In the genomic region with DNA sequence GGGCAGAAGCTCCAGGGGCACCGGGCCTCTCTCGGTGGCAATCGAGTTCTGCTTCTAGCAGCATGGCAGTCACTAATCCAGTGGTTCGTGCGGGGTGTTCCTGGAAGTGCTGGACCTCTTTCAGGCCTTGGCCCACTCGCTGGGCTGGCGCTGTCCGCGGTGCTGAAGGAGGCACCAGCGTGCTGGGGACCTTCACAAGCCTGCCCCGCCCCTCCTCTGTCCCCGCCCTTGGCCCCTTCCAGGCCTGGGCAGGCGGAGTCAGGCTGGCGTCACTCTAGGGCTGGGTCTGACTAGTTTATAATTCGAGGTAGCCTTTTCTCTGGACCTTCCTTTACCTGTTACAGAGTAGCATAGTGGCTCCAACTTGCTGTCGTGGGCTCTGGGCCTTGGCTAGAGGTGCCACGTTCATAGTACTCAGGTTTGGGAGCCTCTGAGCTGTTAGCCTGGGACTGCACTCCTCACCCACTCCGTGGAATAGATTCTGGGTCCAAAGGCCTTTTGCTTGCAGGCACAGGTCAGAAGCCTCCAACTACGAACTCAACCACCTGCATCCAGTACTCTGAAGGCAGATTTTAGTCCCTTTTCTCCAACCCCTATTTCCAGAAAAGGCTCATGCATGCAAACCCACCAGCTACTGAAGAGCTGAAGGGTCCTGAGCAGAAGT, we compare ENCODE assay signal across 8 mouse cellular contexts. TPM values are rescaled to one million over a fixed set of nuclear protein-coding genes. Genes with fewer than 3 reads are reported as not detected.
DNase-seq lines count a peak whose midpoint lies in the region; ATAC-seq lines count a peak whose summit lies in the region.

A gene (minus strand): TSS at position 164 of the 664 bp plus-strand sequence.

- peak; percentile 95 for DNase-seq in forebrain, embryonic 11.5 days (ENCODE audit: low spot score)
- DNase-seq in embryonic facial prominence, embryonic 10.5 days (ENCODE audit: low spot score) = peak; percentile 95
- peak; percentile 77 for DNase-seq in liver, embryonic 13.5 days
- DNase-seq in thymus, postnatal 14 days = peak; percentile 77

- H3K4me1 ChIP-seq in forebrain, embryonic 11.5 days (replicated peaks; ENCODE audit: control insufficient read depth, insufficient read depth, low read length) = peaks cover 10% of the 10 kb centered on the region
- H3K4me1 ChIP-seq in forebrain, embryonic 12.5 days = peaks cover 24% of the 10 kb centered on the region
- H3K4me1 ChIP-seq in embryonic facial prominence, embryonic 10.5 days = peaks cover 26% of the 10 kb centered on the region
- H3K4me1 ChIP-seq in heart, embryonic 13.5 days = peaks cover 8% of the 10 kb centered on the region
- no peaks in the 10 kb centered on the region; the same call in 1 of the 2 replicates for H3K4me1 ChIP-seq in kidney, embryonic 14.5 days (ENCODE audit: control insufficient read depth, insufficient read depth, low read length)
- peaks cover 10% of the 10 kb centered on the region for H3K4me1 ChIP-seq in liver, embryonic 13.5 days (replicated peaks)
- H3K4me1 ChIP-seq in neural tube, embryonic 12.5 days = peaks cover 23% of the 10 kb centered on the region

- ATAC-seq in forebrain, embryonic 11.5 days (replicated peaks; ENCODE audit: low FRiP score) = peak; percentile 39; the same call in 1 of the 2 replicates
- ATAC-seq in forebrain, embryonic 12.5 days (ENCODE audit: low FRiP score) = no peak
- peak; percentile 42; the same call in 1 of the 2 replicates for ATAC-seq in heart, embryonic 13.5 days (ENCODE audit: extremely low read depth, insufficient number of reproducible peaks, low FRiP score, low TSS enrichment)
- ATAC-seq in kidney, embryonic 14.5 days (ENCODE audit: low FRiP score, low TSS enrichment) = peak; percentile 94
- peak; percentile 84 for ATAC-seq in liver, embryonic 13.5 days (ENCODE audit: low read depth)
- 0 out of 2 replicates have a peak, but pooled peaks have one; percentile 62 for ATAC-seq in neural tube, embryonic 12.5 days (ENCODE audit: low FRiP score, low read depth)

- no peak within 1 kb of the TSS for H3K4me3 ChIP-seq in forebrain, embryonic 11.5 days (ENCODE audit: low read depth, low read length)
- H3K4me3 ChIP-seq in forebrain, embryonic 12.5 days (replicated peaks) = no peak within 1 kb of the TSS
- no peak within 1 kb of the TSS for H3K4me3 ChIP-seq in embryonic facial prominence, embryonic 10.5 days
- H3K4me3 ChIP-seq in heart, embryonic 13.5 days = no peak within 1 kb of the TSS
- H3K4me3 ChIP-seq in kidney, embryonic 14.5 days (ENCODE audit: low read length) = no peak within 1 kb of the TSS
- H3K4me3 ChIP-seq in liver, embryonic 13.5 days (replicated peaks) = no peak within 1 kb of the TSS
- peak within 1 kb of the TSS; percentile 15; the same call in 1 of the 2 replicates for H3K4me3 ChIP-seq in neural tube, embryonic 12.5 days

- H3K9me3 ChIP-seq in forebrain, embryonic 11.5 days (ENCODE audit: control insufficient read depth, low read length) = no peaks in the 10 kb centered on the region
- no peaks in the 10 kb centered on the region for H3K9me3 ChIP-seq in forebrain, embryonic 12.5 days
- H3K9me3 ChIP-seq in embryonic facial prominence, embryonic 10.5 days = no peaks in the 10 kb centered on the region
- no peaks in the 10 kb centered on the region; the same call in 1 of the 2 replicates for H3K9me3 ChIP-seq in heart, embryonic 13.5 days
- H3K9me3 ChIP-seq in kidney, embryonic 14.5 days (ENCODE audit: control insufficient read depth, low read length) = no peaks in the 10 kb centered on the region
- H3K9me3 ChIP-seq in liver, embryonic 13.5 days (replicated peaks) = no peaks in the 10 kb centered on the region
- no peaks in the 10 kb centered on the region for H3K9me3 ChIP-seq in neural tube, embryonic 12.5 days

- no peak within 1 kb of the TSS for H3K27ac ChIP-seq in forebrain, embryonic 11.5 days (ENCODE audit: low read depth, low read length)
- H3K27ac ChIP-seq in forebrain, embryonic 12.5 days = no peak within 1 kb of the TSS
- no peak within 1 kb of the TSS for H3K27ac ChIP-seq in embryonic facial prominence, embryonic 10.5 days (replicated peaks)
- H3K27ac ChIP-seq in heart, embryonic 13.5 days (replicated peaks) = no peak within 1 kb of the TSS
- no peak within 1 kb of the TSS for H3K27ac ChIP-seq in kidney, embryonic 14.5 days (ENCODE audit: low read depth, low read length)
- H3K27ac ChIP-seq in liver, embryonic 13.5 days = no peak within 1 kb of the TSS
- H3K27ac ChIP-seq in neural tube, embryonic 12.5 days = no peak within 1 kb of the TSS

- peaks cover 47% of the 10 kb centered on the region for H3K27me3 ChIP-seq in forebrain, embryonic 11.5 days (ENCODE audit: control insufficient read depth, insufficient read depth, low read length)
- peaks cover 55% of the 10 kb centered on the region for H3K27me3 ChIP-seq in forebrain, embryonic 12.5 days
- peaks cover 55% of the 10 kb centered on the region for H3K27me3 ChIP-seq in embryonic facial prominence, embryonic 10.5 days (replicated peaks; ENCODE audit: low read depth, poor library complexity, severe bottlenecking)
- H3K27me3 ChIP-seq in heart, embryonic 13.5 days (replicated peaks) = peaks cover 48% of the 10 kb centered on the region
- peaks cover 48% of the 10 kb centered on the region for H3K27me3 ChIP-seq in kidney, embryonic 14.5 days (ENCODE audit: control insufficient read depth, insufficient read depth, low read length)
- peaks cover 48% of the 10 kb centered on the region for H3K27me3 ChIP-seq in liver, embryonic 13.5 days
- H3K27me3 ChIP-seq in neural tube, embryonic 12.5 days (replicated peaks) = peaks cover 54% of the 10 kb centered on the region

- 5% methylated on average over 19 of the region's 19 CpGs for WGBS in forebrain, embryonic 11.5 days
- WGBS in forebrain, embryonic 12.5 days = 7% methylated on average over 19 of the region's 19 CpGs
- WGBS in embryonic facial prominence, embryonic 10.5 days = 4% methylated on average over 19 of the region's 19 CpGs
- 4% methylated on average over 19 of the region's 19 CpGs for WGBS in heart, embryonic 13.5 days
- 5% methylated on average over 19 of the region's 19 CpGs for WGBS in kidney, embryonic 14.5 days
- WGBS in liver, embryonic 13.5 days (ENCODE audit: insufficient replicate concordance) = 7% methylated on average over 19 of the region's 19 CpGs
- 6% methylated on average over 19 of the region's 19 CpGs for WGBS in neural tube, embryonic 12.5 days

- no peaks in the 10 kb centered on the region; the same call in none of the 2 replicates for H3K36me3 ChIP-seq in forebrain, embryonic 11.5 days (ENCODE audit: control insufficient read depth, insufficient read depth, low read length)
- H3K36me3 ChIP-seq in forebrain, embryonic 12.5 days (replicated peaks) = peaks cover 32% of the 10 kb centered on the region
- peaks cover 40% of the 10 kb centered on the region for H3K36me3 ChIP-seq in embryonic facial prominence, embryonic 10.5 days (replicated peaks)
- peaks cover 39% of the 10 kb centered on the region for H3K36me3 ChIP-seq in heart, embryonic 13.5 days
- peaks cover 19% of the 10 kb centered on the region for H3K36me3 ChIP-seq in kidney, embryonic 14.5 days (ENCODE audit: control insufficient read depth, insufficient read depth, low read length)
- H3K36me3 ChIP-seq in liver, embryonic 13.5 days = peaks cover 29% of the 10 kb centered on the region
- H3K36me3 ChIP-seq in neural tube, embryonic 12.5 days = peaks cover 32% of the 10 kb centered on the region

- H3K4me2 ChIP-seq in forebrain, embryonic 11.5 days (ENCODE audit: low read depth, low read length, severe bottlenecking) = no peak within 1 kb of the TSS
- H3K4me2 ChIP-seq in forebrain, embryonic 12.5 days = no peak within 1 kb of the TSS
- H3K4me2 ChIP-seq in heart, embryonic 13.5 days = no peak within 1 kb of the TSS
- H3K4me2 ChIP-seq in kidney, embryonic 14.5 days (replicated peaks; ENCODE audit: low read depth, low read length) = no peak within 1 kb of the TSS
- H3K4me2 ChIP-seq in liver, embryonic 13.5 days = peak within 1 kb of the TSS; percentile 5; the same call in 1 of the 2 replicates
- H3K4me2 ChIP-seq in neural tube, embryonic 12.5 days (replicated peaks) = peak within 1 kb of the TSS; percentile 25

- H3K9ac ChIP-seq in forebrain, embryonic 11.5 days (ENCODE audit: low read length) = no peak within 1 kb of the TSS
- no peak within 1 kb of the TSS for H3K9ac ChIP-seq in forebrain, embryonic 12.5 days
- H3K9ac ChIP-seq in heart, embryonic 13.5 days = no peak within 1 kb of the TSS
- H3K9ac ChIP-seq in kidney, embryonic 14.5 days (ENCODE audit: low read depth, low read length) = no peak within 1 kb of the TSS
- no peak within 1 kb of the TSS for H3K9ac ChIP-seq in liver, embryonic 13.5 days
- 0 out of 2 replicates have a peak within 1 kb of the TSS, but pooled peaks have one; percentile 6 for H3K9ac ChIP-seq in neural tube, embryonic 12.5 days

RNA-seq across cellular contexts. Expression of the gene that starts here (rescaled TPM):
- 0.16 TPM in 1 of 2 replicates, not detected in the other for polyA plus RNA-seq in forebrain, embryonic 11.5 days (2014; fragmentation: Nextera tagmentation; extraction: Ambion mirVana)
- polyA plus RNA-seq in forebrain, embryonic 12.5 days (2016; fragmentation: Nextera tagmentation; extraction: Ambion mirVana) = 0.15 TPM in 1 of 2 replicates, not detected in the other
- 2.6 and 3.5 TPM in 2 replicates for polyA plus RNA-seq in embryonic facial prominence, embryonic 10.5 days (2016; fragmentation: Nextera tagmentation; extraction: Ambion mirVana)
- polyA plus RNA-seq in heart, embryonic 13.5 days (2015; fragmentation: Nextera tagmentation; extraction: Ambion mirVana) = 0.23 TPM in 1 of 2 replicates, not detected in the other
- polyA plus RNA-seq in kidney, embryonic 14.5 days (2014; fragmentation: Nextera tagmentation; extraction: Ambion mirVana) = not detected in 2 replicates
- not detected in 2 replicates for polyA plus RNA-seq in liver, embryonic 13.5 days (2015; fragmentation: Nextera tagmentation; extraction: Ambion mirVana)
- polyA plus RNA-seq in neural tube, embryonic 12.5 days (2016; fragmentation: Nextera tagmentation; extraction: Ambion mirVana) = 16.8 and 24.2 TPM in 2 replicates

Comparison
In these comparisons a context has a peak if more than half of its experiments do, and no peak if none do; other contexts are left out.
1. Peak in DNase-seq and ATAC-seq in forebrain, embryonic 11.5 days; RNA of the gene not detected or under 1 TPM.
2. Peak in ATAC-seq in heart, embryonic 13.5 days; RNA of the gene not detected or under 1 TPM.
3. Peak in ATAC-seq in kidney, embryonic 14.5 days; RNA of the gene not detected or under 1 TPM.
4. Peak in DNase-seq, ATAC-seq and H3K4me2 ChIP-seq in liver, embryonic 13.5 days; RNA of the gene not detected or under 1 TPM.